Mouse (Mus musculus) liver, postnatal 0 days (tissue): Measurements from ENCODE around the gene Stk11ip. TPM values are rescaled to one million over a fixed set of nuclear protein-coding genes. Genes with fewer than 3 reads are reported as not detected.
A peak's percentile ranks its signal among the peaks of the same experiment; 100 is the strongest.

Experiments
- ATAC-seq: fragments of 200-750 bp; cut with Nextera tagmentation; 2 replicates; pipeline ENCODE4 v1.8.0; 2017; ENCODE audit warnings: mild to moderate bottlenecking, moderate library complexity
- DNase-seq: peaks from one replicate; pipeline ENCODE4 v3.0.0-alpha.2; 2016
- H3K27ac ChIP-seq: fragments of 300-500 bp; sonication (generic); 2 replicates; pipeline ENCODE4 v1.5.1; 2014; ENCODE audit warnings: antibody characterized with exemption, moderate library complexity, mild to moderate bottlenecking, low read depth
- H3K27me3 ChIP-seq: fragments of 300-500 bp; sonication (generic); 2 replicates; pipeline ENCODE4 v1.6.1; 2014; ENCODE audit warnings: low read length, control low read depth, mixed read lengths; ENCODE audit not compliant: insufficient read depth
- H3K36me3 ChIP-seq: fragments of 300-500 bp; sonication (generic); replicated peaks from 2 replicates; pipeline ENCODE4 v1.6.1; 2014; ENCODE audit warnings: mild to moderate bottlenecking, control low read depth, low read length, moderate library complexity, mixed read lengths; ENCODE audit not compliant: insufficient read depth
- H3K4me1 ChIP-seq: fragments of 300-500 bp; sonication (generic); 2 replicates; pipeline ENCODE4 v1.6.1; 2014; ENCODE audit warnings: antibody characterized with exemption, mild to moderate bottlenecking, control low read depth; ENCODE audit not compliant: insufficient read depth
- H3K4me2 ChIP-seq: fragments of 300-500 bp; sonication (generic); 2 replicates; pipeline ENCODE4 v1.6.1; 2014; ENCODE audit warnings: low read depth, mild to moderate bottlenecking, low read length, moderate library complexity, mixed read lengths
- H3K4me3 ChIP-seq: fragments of 300-500 bp; sonication (generic); 2 replicates; pipeline ENCODE4 v1.5.1; 2014; ENCODE audit warnings: low read depth, low read length
- H3K9ac ChIP-seq: fragments of 300-500 bp; sonication (generic); replicated peaks from 2 replicates; pipeline ENCODE4 v1.6.1; 2014; ENCODE audit warnings: mild to moderate bottlenecking, moderate library complexity
- H3K9me3 ChIP-seq: fragments of 300-500 bp; sonication (generic); 2 replicates; pipeline ENCODE4 v1.6.1; 2016; ENCODE audit warnings: mild to moderate bottlenecking, control low read depth, low read length, mixed read lengths
- CTCF ChIP-seq: sonication (generic); IDR thresholded peaks from 2 replicates; pipeline ENCODE4 v1.5.1; 2016; ENCODE audit warnings: antibody characterized with exemption, low read depth
- EP300 ChIP-seq: IDR thresholded peaks from 2 replicates; pipeline ENCODE4 v1.6.1; 2016; ENCODE audit warnings: antibody characterized with exemption, low read depth, mild to moderate bottlenecking
- WGBS: fragments of 180-500 bp; shearing (Covaris S2); extraction: QIAGEN DNeasy Blood & Tissue Kit; methylation state at CpG from one replicate; pipeline ENCODE4 v1.1.7; 2014; ENCODE audit not compliant: insufficient replicate concordance; 5-methylcytosine and 5-hydroxymethylcytosine counted together
- polyA plus RNA-seq: library from polyadenylated mRNA; unstranded; fragments of >200 nt; fragmentation: Nextera tagmentation; extraction: Ambion mirVana; gene quantifications from 2 replicates; pipeline ENCODE4 v1.2.1, GENCODE M21; 2015

The Stk11ip gene
- polyA plus RNA-seq, 1 experiment from 2014 or later, result 3.3 TPM

- no peak for TF ChIP-seq CTCF
- TF ChIP-seq EP300, result no peak
- Histone ChIP-seq H3K4me3 (no peak overlapping the region), H3K27ac (no peak overlapping the region), H3K27me3 (peaks cover 22% of the 10 kb centered on the region), H3K9me3 (no peaks in the 10 kb centered on the region), H3K4me2 (no peak overlapping the region), H3K4me1 (peaks cover under 1% of the 10 kb centered on the region; the same call in 1 of the 2 replicates), H3K9ac (no peak overlapping the region), H3K36me3 (no peaks in the 10 kb centered on the region)
- DNase-seq (no peak), ATAC-seq (no peak)
- WGBS, result 82% methylated on average over 7 of the region's 7 CpGs
Observed at GRCm38 (mm10) chr1:75541496-75541895, 20.2 kb downstream of the Stk11ip start.

GRCm38 (mm10) chr1:75544351-75544750 lies 23.0 kb downstream of the Stk11ip start:
- no peak for DNase-seq
- ATAC-seq, result no peak
- Histone ChIP-seq H3K4me3 (no peak overlapping the region), H3K36me3 (no peaks in the 10 kb centered on the region), H3K9me3 (no peaks in the 10 kb centered on the region), H3K27ac (no peak overlapping the region), H3K9ac (no peak overlapping the region), H3K4me1 (peaks cover 3% of the 10 kb centered on the region), H3K27me3 (peaks cover 41% of the 10 kb centered on the region), H3K4me2 (no peak overlapping the region)
- TF ChIP-seq EP300 (no peak), CTCF (no peak)
- WGBS, result 75% methylated on average over 6 of the region's 6 CpGs

DNA sequence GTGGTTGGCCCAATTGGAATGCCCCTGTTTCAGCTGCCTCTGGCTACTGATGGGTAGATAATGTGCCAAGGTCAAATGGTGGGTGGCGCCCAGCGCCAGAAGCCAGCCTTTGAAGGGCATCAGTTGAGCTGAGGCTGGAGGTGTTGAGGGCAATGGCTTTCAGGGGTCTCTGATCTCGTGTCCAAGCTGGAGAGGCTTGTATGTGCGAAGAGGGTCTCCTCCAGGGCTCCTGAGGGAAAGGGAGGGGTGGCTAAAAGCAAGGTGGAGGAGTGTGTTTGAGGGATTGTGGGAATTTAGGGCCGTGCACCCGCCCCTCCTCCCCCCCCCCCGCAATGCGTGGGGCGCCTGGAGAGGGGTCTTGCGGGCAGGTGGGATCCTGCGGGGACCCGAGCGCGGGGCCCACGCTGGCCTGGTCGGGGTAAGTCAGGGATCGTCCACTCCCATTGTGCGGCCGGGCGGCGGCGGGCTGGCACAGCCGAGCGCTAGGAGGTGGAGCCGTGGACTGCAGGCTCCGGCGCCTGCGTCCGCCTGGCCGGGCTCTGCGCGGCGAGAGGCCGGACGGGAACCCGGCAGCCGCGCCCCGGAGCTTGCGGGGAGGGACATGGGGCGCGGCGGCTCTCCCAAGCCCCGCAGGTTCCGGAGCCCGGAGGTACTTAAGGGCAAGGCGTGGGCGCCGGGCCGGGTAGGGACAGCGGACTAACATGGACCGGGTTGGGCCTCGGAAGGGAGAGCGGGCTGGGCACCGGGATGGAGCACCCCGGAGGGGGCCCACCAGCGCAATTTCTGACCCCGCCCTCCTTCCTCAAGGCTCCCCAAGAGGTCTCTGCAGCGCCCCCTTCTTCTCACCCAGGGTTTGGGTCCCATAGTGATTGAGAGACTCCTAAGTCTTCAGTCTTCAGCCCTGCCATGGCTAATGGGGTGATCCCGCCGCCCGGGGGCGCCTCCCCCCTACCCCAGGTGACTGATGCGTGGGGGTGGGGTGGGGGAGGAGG lies 24.9 kb downstream of the Stk11ip start, which contains the start of gene Slc4a3:
Slc4a3 (plus strand) TSS at position 302 of the 992 bp plus-strand sequence.
- no peaks in the 10 kb centered on the region for H3K9me3 ChIP-seq
- peak within 1 kb of the TSS; percentile 81 for H3K4me2 ChIP-seq
- WGBS, result 3% methylated on average over 41 of the region's 64 CpGs
- H3K36me3 ChIP-seq, result no peaks in the 10 kb centered on the region
- no peak for TF ChIP-seq EP300
- ATAC-seq, result peak; percentile 76
- DNase-seq, result peak; percentile 53
- H3K27me3 ChIP-seq, result peaks cover 42% of the 10 kb centered on the region
- H3K27ac ChIP-seq, result no peak within 1 kb of the TSS
- H3K9ac ChIP-seq, result peak within 1 kb of the TSS; percentile 18; the same call in 1 of the 2 replicates
- peak within 1 kb of the TSS; percentile 49 for H3K4me3 ChIP-seq
- H3K4me1 ChIP-seq, result peaks cover 3% of the 10 kb centered on the region

GRCm38 (mm10) chr1:75547351-75547750 lies 26.0 kb downstream of the Stk11ip start:
- WGBS, result 84% methylated on average over 13 of the region's 13 CpGs
- no peaks in the 10 kb centered on the region for H3K36me3 ChIP-seq
- H3K9ac ChIP-seq, result no peak overlapping the region
- peaks cover 3% of the 10 kb centered on the region for H3K4me1 ChIP-seq
- H3K9me3 ChIP-seq, result no peaks in the 10 kb centered on the region
- no peak for ATAC-seq
- TF ChIP-seq CTCF, result no peak
- TF ChIP-seq EP300, result no peak
- peaks cover 37% of the 10 kb centered on the region for H3K27me3 ChIP-seq
- H3K27ac ChIP-seq, result no peak overlapping the region
- no peak for DNase-seq
- no peak overlapping the region for H3K4me3 ChIP-seq
- H3K4me2 ChIP-seq, result no peak overlapping the region

DNA sequence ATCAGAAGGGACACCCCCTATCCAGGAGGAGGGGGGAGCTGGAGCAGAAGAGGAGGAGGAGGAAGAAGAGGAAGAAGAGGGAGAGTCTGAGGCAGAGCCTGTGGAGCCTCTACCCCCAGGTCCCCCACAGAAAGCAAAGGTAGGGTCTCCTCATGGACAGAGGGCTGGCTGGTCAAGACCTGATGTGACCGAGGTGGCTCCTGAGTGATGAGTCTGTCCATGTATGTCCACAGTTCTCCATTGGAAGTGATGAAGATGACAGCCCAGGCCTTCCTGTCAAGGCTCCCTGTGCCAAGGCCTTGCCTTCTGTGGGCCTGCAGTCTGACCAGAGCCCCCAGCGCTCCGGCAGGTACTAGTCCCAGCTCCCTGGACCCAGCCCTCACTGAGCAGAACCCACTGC lies 26.8 kb downstream of the Stk11ip start:
- H3K4me2 ChIP-seq, result no peak overlapping the region
- DNase-seq, result peak; percentile 12
- 73% methylated on average over 3 of the region's 3 CpGs for WGBS
- H3K4me3 ChIP-seq, result no peak overlapping the region
- no peak for TF ChIP-seq EP300
- no peak for TF ChIP-seq CTCF
- H3K9ac ChIP-seq, result no peak overlapping the region
- no peak for ATAC-seq
- no peak overlapping the region for H3K27ac ChIP-seq
- H3K36me3 ChIP-seq, result no peaks in the 10 kb centered on the region
- H3K4me1 ChIP-seq, result peaks cover 3% of the 10 kb centered on the region
- no peaks in the 10 kb centered on the region for H3K9me3 ChIP-seq
- H3K27me3 ChIP-seq, result peaks cover 37% of the 10 kb centered on the region

- ATAC-seq (no peak), DNase-seq (peak; percentile 13)
- H3K4me3 ChIP-seq, result no peak overlapping the region
- no peak overlapping the region for H3K9ac ChIP-seq
- TF ChIP-seq CTCF (no peak), EP300 (no peak)
- peaks cover 37% of the 10 kb centered on the region for H3K27me3 ChIP-seq
- H3K27ac ChIP-seq, result no peak overlapping the region
- H3K4me1 ChIP-seq, result peaks cover 3% of the 10 kb centered on the region
- WGBS, result 76% methylated on average over 17 of the region's 17 CpGs
- H3K9me3 ChIP-seq, result no peaks in the 10 kb centered on the region
- no peaks in the 10 kb centered on the region for H3K36me3 ChIP-seq
- no peak overlapping the region for H3K4me2 ChIP-seq
Observed at GRCm38 (mm10) chr1:75548871-75549270, 27.5 kb downstream of the Stk11ip start.
